Mouse (Mus musculus) T-helper 1 cell (primary cell): ENCODE results near the gene Gm49450.
"Not testable (repeated sequence)": the region's sequence is repeated elsewhere in the genome, so short reads cannot be mapped to it uniquely, and the experiment has no call there.

ENCODE experiments used
- in situ Hi-C: fragments of 300-600 bp; cut with MboI, MseI; formaldehyde crosslinking; loops from one replicate; pipeline ENCODE4 v1.15.1; 2025; ENCODE audit warnings: high pct_unique_total_duplicates

Gene Gm49450

DNA sequence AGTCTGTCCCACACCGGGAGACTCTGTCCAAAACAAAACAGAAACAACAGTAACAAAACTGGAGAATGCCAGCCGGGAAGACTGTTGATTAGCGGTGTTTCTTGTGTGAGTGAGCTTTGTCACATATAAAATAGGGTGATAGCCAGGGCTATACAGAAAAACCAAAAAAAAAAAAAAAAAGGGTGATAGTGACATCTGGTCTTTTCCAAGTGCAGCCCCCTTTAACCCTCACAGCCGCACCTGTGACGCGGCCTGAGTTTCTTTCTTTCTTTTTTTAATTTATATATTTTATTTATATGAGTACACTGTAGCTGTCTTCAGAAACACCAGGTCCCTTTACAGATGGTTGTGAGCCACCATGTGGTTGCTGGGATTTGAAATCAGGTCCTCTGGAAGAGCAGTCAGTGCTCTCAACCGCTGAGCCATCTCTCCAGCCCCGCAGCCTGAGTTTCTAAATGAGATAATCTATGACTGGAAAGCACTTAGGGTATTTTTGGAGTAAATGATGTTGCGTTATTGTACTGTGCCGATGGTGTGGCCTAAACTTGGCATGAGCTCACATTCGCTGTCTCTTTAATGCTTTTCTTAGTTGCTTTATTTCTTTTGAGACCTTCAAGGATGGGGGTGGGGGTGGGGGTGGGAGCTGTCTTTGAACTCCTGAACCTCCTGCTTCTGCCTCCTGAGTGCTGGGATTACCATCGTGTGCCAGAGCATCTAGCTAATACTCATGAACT is 32.8 kb upstream of the Gm49450 start:
- in situ Hi-C loops, result no loop called here

DNA sequence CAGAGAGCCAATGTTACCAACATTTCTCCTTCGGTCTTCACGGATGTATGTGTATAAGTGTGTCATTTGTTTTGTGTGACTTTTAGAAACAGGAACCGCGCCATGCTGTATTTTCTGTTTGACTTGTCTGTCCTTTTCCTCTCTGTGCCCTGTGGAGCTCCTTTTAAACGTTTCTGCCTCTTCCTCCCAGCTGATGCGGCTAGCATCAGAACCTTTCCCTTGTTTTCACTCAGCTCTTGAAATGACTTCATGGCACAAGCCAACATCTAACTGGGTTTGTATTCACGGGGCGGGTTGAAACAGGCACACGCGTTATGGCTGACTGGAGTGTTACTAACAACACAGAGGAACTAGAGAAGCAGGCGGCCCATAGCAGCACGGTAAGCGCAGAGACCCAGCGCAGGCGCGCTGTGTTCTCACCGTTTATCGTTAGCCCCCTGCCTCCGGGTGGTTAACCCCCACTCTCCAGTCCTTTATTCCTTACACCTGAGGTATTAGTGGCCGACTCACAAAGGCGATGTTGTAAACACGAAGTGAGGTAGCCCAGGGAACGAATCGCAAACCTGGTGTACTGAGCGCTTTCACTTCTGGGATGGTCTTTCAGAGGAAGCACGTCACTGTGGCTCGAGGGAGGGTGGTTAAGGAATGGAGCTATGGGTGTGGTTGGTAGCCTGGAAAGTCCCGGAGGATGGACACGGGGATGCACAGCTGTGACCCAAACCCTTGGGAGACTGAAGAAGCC is 32.1 kb upstream of the Gm49450 start:
- in situ Hi-C loops, result no loop called here

- in situ Hi-C loops, result loop anchor here (5.0 kb wide), 1 partner anchor 42 kb away; no protein-coding TSS in a partner anchor
Measured at GRCm38 (mm10) chr15:98984681-98985080, 31.3 kb upstream of the Gm49450 start.

GRCm38 (mm10) chr15:98983431-98984081 is 30.2 kb upstream of the Gm49450 start:
- in situ Hi-C loops, result loop anchor here (5.0 kb wide), 1 partner anchor 41 kb away; no protein-coding TSS in a partner anchor

GRCm38 (mm10) chr15:98982100-98982499 is 28.7 kb upstream of the Gm49450 start:
- in situ Hi-C loops, result loop anchor here (5.0 kb wide), 1 partner anchor 40 kb away; no protein-coding TSS in a partner anchor

DNA sequence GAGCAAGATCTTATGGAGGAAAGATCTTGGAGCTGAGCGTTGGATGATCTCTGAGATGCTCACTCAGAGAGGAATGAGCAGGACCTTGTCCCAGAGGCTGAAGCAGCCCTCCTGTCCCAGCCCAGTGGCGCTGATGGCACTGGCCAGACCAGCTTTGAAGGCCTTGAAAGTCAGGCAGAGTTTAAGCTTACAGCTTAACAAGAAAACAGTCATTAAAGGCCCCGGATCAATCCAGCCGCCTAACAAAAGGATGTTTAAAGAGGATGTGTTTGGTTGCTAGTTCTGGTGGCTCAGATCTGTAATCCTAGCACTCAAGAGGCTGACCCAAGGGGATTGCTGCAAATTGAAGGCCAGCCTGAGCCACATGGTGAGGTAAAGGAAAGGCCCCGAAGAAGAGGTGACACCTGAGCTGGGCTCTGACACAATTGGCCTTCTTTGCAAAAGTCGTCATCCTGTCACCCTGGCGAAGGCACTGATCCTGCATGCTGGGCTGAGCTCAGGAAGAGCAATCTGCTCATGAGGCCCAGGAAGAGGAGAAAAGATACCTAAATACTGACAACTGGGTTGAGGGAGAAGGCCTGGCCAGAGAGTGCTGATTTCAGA is 26.8 kb upstream of the Gm49450 start:
- in situ Hi-C loops, result loop anchor here (5.0 kb wide), 1 partner anchor 38 kb away; no protein-coding TSS in a partner anchor

DNA sequence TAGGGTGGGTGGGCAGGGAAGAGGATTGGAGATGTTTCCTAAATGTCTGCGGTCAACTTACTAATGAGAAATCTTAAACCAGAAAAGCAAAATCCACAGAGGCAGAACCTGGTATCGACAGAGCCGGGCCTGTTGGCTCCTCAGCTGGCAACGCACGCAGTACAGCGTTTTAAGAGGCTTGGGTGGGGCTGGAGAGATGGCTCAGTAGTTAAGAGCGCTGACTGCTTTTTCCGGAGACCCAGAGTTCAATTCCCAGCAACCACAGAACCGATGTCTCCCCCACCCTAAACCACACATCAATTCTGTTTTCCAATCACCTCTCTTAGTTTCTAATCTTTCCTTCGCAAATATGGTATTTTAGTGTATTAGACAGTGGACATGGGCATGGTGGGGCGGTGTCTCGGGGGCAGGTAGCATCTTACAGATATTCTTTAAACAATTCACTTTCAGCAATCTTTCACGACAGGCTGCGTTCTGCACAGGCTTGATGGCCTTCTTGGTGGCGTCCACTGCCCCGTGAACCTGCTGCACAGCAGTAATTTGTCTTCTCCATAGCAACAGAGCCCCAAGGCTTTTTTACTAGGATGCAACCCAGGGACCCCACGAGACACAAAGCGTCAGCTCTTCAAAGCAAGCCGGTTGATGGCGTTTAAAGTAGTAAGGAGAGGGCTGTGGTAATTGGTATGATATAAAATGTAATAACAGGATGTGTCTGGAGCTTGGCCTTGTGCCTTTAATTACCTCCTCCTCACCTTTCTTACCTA is 25.2 kb upstream of the Gm49450 start:
- in situ Hi-C loops, result no loop called here

GRCm38 (mm10) chr15:98977759-98978408 is 24.5 kb upstream of the Gm49450 start:
- in situ Hi-C loops, result no loop called here

DNA sequence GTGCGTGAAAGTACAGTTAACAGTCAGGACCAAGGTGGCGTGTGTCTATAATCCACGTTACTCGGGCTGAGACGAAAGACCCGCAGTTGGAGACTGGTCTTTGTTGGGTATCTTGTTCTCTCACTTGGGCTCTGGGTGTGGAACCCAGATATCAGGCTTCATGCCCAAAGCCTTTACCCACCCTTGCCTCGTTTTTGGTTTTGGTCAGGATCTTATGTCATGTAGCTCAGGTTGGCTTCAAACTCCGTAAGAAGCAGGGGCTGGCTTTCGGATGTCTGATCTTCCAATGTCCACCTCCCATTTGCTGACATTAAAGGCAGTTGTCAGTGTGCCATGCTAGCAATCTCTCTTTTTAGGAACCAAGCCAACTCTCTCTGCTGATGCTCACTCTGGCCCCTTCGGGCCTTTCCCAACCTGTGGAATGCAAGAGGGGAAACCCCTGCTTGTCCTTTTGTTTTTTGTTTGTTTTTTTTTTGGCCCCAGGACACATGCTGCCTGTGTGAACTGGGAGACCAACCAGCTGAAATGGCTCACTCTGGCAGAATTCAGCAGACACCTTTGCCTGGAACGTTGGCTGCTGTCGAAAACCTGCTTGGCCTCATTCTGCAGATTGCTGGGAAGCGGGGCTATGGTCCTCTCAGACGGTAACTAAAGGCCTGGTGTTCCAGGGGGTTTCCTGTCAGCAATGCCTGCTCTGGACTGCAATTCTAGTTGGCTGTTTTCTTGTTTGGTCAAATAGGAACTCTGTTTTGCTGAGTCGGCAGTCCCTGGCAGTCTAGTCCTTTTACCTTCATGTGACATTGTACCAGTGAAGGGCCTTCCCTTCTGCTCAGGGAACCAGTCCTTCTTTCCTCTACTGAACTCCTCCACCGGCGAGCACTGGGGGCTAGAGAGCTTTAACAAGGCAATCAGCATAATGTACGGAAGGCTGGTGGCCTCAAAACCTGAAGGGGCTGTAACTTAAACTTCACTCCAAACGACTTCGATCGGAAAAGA is 23.7 kb upstream of the Gm49450 start:
- in situ Hi-C loops, result no loop called here

- in situ Hi-C loops, result no loop called here
Measured at GRCm38 (mm10) chr15:98973015-98973614, 19.8 kb upstream of the Gm49450 start.

DNA sequence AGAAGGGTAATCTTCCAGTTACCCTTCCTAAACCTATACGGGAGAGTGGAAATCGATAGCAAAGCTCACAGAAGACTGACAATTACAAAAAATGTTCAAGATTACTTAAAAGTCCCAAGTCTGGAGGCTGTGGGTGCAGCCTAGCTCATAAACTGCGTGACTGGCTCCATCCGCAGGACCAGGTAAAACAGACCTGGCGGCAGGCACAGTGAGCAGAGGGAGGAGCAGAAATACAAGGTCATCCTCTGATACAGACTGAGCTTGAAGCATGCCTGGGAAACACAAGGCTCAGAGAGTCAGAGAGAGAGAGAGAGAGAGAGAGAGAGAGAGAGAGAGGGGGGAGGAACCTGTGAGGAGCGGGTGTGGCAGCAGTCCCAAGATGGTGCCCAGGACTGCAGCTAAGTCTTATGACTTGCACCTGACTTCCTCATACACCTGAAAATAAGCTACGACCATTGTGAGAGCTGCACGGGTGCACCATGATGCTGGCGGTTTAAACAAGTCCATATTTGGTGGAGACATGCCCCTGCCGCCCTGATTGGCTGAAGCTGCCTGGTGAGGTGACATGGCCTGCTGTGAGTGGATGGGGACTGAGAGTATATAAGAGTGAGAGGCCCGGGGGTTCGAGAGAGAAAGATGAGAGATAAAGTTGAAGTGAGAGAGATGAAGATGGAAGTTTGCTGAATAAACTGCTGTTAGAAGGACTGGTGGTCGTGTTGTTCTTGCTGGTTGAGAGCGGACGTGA is 18.4 kb upstream of the Gm49450 start:
- in situ Hi-C loops, result not testable (repeated sequence)

DNA sequence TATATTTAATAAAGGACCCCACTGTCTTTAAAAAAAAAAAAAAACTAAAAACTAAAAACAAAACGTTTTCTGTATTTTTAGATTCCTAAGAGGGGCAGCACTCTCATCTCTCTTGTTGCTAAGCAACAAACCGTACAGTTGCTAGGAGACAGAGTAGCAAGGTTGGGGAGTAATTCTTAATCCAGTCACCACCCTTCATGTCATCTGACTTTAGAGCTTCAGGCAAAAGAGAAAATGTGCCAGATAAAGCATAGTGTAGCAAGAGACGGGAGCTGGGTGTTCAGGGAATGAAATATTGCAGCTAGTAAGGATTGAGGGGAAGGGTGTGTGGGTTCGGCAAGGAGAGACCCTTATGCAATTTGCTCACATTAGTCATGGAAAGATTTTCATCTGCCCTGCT is 17.8 kb upstream of the Gm49450 start:
- in situ Hi-C loops, result no loop called here

DNA sequence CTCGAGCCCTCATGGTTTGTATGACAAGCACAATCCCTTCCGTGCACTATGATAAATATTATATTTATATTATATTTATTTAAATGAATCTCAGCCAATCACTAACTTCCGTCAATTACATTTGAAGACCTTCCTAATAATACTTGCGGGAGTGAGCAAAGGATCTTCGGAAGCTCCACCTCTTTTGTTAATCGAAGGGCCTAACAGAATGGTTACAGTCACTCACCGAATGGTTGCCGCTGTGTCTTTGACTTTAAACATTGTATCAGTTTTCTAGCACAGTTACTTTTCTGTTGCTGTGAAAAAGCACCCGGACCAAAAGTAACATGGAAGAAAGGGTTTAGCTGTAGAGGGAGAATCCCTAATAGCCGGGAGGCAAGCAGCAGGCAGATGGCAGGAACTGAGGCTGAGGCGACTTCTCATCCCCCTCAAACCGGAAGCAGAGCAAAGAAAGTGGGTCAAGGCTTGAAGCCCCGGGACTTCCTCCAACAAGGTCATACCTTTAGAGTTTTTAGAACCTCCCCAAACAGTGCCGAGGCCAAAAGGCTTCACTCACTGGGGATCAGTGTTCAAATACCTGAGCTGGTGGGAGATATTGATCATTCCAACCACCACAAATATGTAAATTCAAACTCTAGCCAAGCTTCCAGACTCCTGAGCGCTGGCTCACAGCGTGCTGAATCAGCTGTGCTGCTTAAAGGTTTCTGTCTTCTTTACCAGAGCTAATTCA is 16.2 kb upstream of the Gm49450 start:
- in situ Hi-C loops, result no loop called here

DNA sequence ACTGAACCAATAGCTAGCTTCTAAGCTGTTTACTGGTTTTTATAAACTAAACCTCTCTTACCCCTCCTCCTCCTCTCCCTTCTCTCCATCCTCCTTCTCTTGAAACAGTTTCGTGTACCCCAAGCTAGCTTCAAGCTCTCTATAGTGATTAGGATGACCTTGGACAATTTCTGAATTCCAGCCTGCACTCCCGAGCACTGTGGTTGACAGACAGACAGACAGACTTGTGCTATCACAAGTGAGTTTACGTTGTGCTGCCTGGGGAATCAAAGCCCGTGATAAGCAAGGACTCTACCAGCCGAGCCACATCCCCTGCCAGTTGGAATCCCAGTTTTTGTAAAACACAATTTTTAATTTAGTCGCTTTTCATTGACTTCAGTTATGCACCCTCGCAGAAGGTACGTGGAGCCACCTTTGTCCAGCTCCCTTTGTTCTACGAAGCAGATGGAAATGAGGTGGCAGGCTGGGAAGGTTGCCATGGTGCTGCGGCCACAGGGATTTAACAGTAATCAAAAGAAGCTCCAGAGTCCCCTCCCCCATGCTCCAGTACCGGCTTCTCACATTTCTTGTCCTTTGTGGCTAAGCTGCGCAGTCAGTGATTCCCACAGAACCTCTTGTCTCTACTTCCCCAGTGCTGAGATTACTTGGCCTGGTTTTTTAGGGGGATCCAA is 15.5 kb upstream of the Gm49450 start:
- in situ Hi-C loops, result no loop called here

GRCm38 (mm10) chr15:98959531-98959930 is 6.2 kb upstream of the Gm49450 start:
- in situ Hi-C loops, result no loop called here

DNA sequence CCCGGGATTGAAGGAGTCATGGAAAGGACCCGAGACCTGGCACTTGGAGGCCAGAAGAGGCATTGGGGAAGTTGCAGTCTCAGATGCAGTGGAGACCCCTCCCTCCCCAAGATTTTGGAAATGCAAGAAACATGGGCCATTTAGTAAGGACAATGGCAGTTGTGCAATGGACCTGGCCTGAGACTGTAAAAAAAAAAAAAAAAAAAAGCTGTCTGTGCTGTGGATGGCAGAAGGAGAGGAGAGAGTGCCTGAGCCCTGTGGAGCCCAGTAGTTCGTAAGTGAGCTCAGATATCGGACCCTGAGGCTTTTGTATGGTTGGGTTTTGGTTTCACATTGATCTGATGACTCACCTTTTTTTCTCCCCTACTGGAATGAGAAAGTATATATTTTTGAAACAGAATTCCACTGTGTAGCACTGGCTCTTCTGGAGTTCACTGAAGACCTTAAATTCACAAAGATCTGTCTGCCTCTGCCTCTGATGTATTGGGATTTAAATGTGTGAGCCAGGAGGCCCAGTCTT is 5.6 kb upstream of the Gm49450 start:
- in situ Hi-C loops, result no loop called here

DNA sequence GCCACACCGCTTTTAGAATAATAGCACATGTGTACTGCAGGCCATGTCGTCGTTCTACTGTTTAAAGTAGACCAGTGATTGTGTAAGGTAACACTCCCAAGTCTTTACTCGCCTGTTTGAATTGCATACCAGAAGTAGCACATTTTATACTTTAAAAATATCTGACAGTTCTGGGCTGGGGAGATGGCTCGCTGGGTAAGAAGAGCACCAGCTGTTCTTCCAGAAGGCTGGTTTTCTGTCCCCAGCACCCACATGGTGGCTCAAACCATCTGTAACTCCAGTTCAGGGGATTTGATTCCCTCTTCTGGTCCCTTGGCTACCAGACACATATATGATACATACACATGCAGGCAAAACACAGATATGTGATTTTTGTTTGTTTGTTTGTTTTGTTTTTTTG is 4.1 kb upstream of the Gm49450 start:
- in situ Hi-C loops, result no loop called here
